Mouse (Mus musculus): ENCODE data around the gene Castor2. TPM values are rescaled to one million over a fixed set of nuclear protein-coding genes. Genes with fewer than 3 reads are reported as not detected.

Castor2 gene
- polyA plus RNA-seq, 1 experiment from 2014 or later, result 5.7 TPM

- Histone ChIP-seq H3K4me1 (ENCODE audit: control insufficient read depth, insufficient read depth, low read length) (no peaks in the 10 kb centered on the region), H3K36me3 (ENCODE audit: control insufficient read depth, insufficient read depth, low read length) (no peaks in the 10 kb centered on the region), H3K4me3 (ENCODE audit: low read depth, low read length) (no peak overlapping the region), H3K27me3 (ENCODE audit: control insufficient read depth, insufficient read depth, low read length) (no peaks in the 10 kb centered on the region), H3K9me3 (replicated peaks; ENCODE audit: control insufficient read depth, low read length) (no peaks in the 10 kb centered on the region; the same call in 1 of the 2 replicates), H3K4me2 (no peak overlapping the region), H3K27ac (ENCODE audit: low read depth, low read length) (no peak overlapping the region), H3K9ac (ENCODE audit: low read depth, low read length) (no peak overlapping the region)
- 76% methylated on average over 17 of the region's 17 CpGs for WGBS (ENCODE audit: insufficient replicate concordance)
- no peak for ATAC-seq (replicated peaks; ENCODE audit: insufficient number of reproducible peaks, low FRiP score, low TSS enrichment)
Measured at GRCm38 (mm10) chr5:134073512-134074041, 25.9 kb upstream of the Castor2 start.

GRCm38 (mm10) chr5:134074368-134074767 lies 25.1 kb upstream of the Castor2 start:
- no peak overlapping the region for H3K9ac ChIP-seq (ENCODE audit: low read depth, low read length)
- H3K4me3 ChIP-seq (ENCODE audit: low read depth, low read length), result no peak overlapping the region
- no peaks in the 10 kb centered on the region for H3K4me1 ChIP-seq (ENCODE audit: control insufficient read depth, insufficient read depth, low read length)
- no peaks in the 10 kb centered on the region for H3K27me3 ChIP-seq (ENCODE audit: control insufficient read depth, insufficient read depth, low read length)
- no peak overlapping the region for H3K4me2 ChIP-seq
- H3K9me3 ChIP-seq (replicated peaks; ENCODE audit: control insufficient read depth, low read length), result no peaks in the 10 kb centered on the region; the same call in 1 of the 2 replicates
- H3K36me3 ChIP-seq (ENCODE audit: control insufficient read depth, insufficient read depth, low read length), result no peaks in the 10 kb centered on the region
- H3K27ac ChIP-seq (ENCODE audit: low read depth, low read length), result no peak overlapping the region
- ATAC-seq (replicated peaks; ENCODE audit: insufficient number of reproducible peaks, low FRiP score, low TSS enrichment), result no peak

DNA sequence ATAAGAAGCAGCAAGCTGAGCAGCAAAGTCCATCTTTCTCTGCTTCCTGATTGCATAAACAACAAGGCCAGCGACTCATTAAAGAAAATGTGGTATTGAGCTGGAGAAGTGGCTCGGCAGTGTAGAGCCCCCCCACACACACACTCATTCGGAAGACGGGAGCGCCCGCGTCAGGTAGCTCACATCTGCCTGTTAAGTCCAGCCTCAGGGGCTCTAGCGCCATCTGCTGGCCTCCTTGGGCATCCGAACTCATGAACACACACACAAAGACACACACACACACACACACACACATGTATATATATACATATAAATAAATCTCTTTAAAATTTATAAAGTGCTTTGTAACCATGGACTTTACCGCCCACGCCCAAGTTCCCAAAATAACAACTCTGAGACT lies 23.3 kb upstream of the Castor2 start:
- Histone ChIP-seq H3K36me3 (ENCODE audit: control insufficient read depth, insufficient read depth, low read length) (no peaks in the 10 kb centered on the region), H3K4me3 (ENCODE audit: low read depth, low read length) (no peak overlapping the region)
- ATAC-seq (replicated peaks; ENCODE audit: insufficient number of reproducible peaks, low FRiP score, low TSS enrichment), result no peak

DNA sequence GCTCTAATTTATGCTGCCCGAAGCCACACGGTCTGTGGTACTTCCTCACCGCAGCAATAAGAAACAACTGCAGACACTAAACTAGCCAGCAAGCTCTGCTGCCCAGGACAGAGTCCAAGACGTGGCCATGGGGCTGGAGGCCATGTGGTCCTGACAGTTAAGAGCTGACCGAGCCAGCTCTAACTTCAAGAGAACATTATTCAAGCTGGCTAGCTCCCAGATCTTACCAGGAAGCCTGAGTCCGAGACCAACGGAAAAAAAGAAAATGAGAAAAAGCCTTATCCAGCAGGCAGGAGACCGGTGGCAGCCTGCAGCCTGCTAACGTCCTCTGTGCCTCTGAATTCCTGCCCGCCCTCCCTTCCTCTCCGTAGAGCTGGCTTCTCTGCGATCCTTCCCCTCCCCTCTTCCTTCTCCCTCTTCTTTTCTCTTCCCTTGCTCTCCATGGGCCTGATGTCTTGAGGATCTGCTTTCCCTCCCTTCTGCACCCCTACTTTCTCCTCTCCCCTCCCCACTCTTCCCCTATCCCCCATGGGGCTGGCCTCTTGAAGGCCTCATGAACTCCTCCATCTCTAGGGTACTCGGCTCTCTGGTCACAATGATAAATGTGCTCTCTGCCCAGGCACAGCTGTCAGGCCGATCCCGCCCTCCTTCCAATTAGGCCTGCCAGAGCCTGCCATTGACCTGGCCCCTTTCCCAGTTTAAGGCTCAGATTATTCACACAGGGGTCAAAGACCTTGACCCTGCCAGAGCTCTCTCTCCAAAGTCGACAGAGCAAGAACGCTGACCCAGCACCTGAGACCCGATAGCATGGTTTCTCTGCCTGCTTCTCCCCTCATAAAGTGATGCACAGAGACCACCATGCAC lies 18.6 kb upstream of the Castor2 start:
- Histone ChIP-seq H3K4me3 (ENCODE audit: low read depth, low read length) (no peak overlapping the region), H3K27ac (ENCODE audit: low read depth, low read length) (no peak overlapping the region), H3K36me3 (ENCODE audit: control insufficient read depth, insufficient read depth, low read length) (no peaks in the 10 kb centered on the region), H3K4me1 (ENCODE audit: control insufficient read depth, insufficient read depth, low read length) (0 out of 2 replicates have a peak, but pooled peaks cover 3% of the 10 kb centered on the region), H3K9ac (ENCODE audit: low read depth, low read length) (no peak overlapping the region), H3K4me2 (no peak overlapping the region), H3K9me3 (replicated peaks; ENCODE audit: control insufficient read depth, low read length) (no peaks in the 10 kb centered on the region), H3K27me3 (ENCODE audit: control insufficient read depth, insufficient read depth, low read length) (no peaks in the 10 kb centered on the region)
- 38% methylated on average over 18 of the region's 18 CpGs for WGBS (ENCODE audit: insufficient replicate concordance)
- ATAC-seq (replicated peaks; ENCODE audit: insufficient number of reproducible peaks, low FRiP score, low TSS enrichment), result no peak

More for the DNA sequence above, 23.3 kb upstream of the Castor2 start:
- no peak overlapping the region for H3K9ac ChIP-seq (ENCODE audit: low read depth, low read length)
- H3K4me1 ChIP-seq (ENCODE audit: control insufficient read depth, insufficient read depth, low read length), result 0 out of 2 replicates have a peak, but pooled peaks cover 1% of the 10 kb centered on the region
- no peaks in the 10 kb centered on the region for H3K9me3 ChIP-seq (replicated peaks; ENCODE audit: control insufficient read depth, low read length)
- 88% methylated on average over 11 of the region's 11 CpGs for whole genome bisulfite sequencing (ENCODE audit: insufficient replicate concordance)
- no peak overlapping the region for H3K4me2 ChIP-seq
- H3K27me3 ChIP-seq (ENCODE audit: control insufficient read depth, insufficient read depth, low read length), result no peaks in the 10 kb centered on the region
- H3K27ac ChIP-seq (ENCODE audit: low read depth, low read length), result no peak overlapping the region

- no peak overlapping the region for H3K27ac ChIP-seq (ENCODE audit: low read depth, low read length)
- H3K36me3 ChIP-seq (ENCODE audit: control insufficient read depth, insufficient read depth, low read length), result no peaks in the 10 kb centered on the region
- 0 out of 2 replicates have a peak, but pooled peaks cover 3% of the 10 kb centered on the region for H3K4me1 ChIP-seq (ENCODE audit: control insufficient read depth, insufficient read depth, low read length)
- 67% methylated on average over 4 of the region's 4 CpGs for WGBS (ENCODE audit: insufficient replicate concordance)
- no peak overlapping the region for H3K4me2 ChIP-seq
- H3K9me3 ChIP-seq (replicated peaks; ENCODE audit: control insufficient read depth, low read length), result no peaks in the 10 kb centered on the region
- H3K9ac ChIP-seq (ENCODE audit: low read depth, low read length), result no peak overlapping the region
- ATAC-seq (replicated peaks; ENCODE audit: insufficient number of reproducible peaks, low FRiP score, low TSS enrichment), result no peak
- H3K27me3 ChIP-seq (ENCODE audit: control insufficient read depth, insufficient read depth, low read length), result no peaks in the 10 kb centered on the region
- H3K4me3 ChIP-seq (ENCODE audit: low read depth, low read length), result no peak overlapping the region
Measured at GRCm38 (mm10) chr5:134085227-134085626, 14.3 kb upstream of the Castor2 start.

DNA sequence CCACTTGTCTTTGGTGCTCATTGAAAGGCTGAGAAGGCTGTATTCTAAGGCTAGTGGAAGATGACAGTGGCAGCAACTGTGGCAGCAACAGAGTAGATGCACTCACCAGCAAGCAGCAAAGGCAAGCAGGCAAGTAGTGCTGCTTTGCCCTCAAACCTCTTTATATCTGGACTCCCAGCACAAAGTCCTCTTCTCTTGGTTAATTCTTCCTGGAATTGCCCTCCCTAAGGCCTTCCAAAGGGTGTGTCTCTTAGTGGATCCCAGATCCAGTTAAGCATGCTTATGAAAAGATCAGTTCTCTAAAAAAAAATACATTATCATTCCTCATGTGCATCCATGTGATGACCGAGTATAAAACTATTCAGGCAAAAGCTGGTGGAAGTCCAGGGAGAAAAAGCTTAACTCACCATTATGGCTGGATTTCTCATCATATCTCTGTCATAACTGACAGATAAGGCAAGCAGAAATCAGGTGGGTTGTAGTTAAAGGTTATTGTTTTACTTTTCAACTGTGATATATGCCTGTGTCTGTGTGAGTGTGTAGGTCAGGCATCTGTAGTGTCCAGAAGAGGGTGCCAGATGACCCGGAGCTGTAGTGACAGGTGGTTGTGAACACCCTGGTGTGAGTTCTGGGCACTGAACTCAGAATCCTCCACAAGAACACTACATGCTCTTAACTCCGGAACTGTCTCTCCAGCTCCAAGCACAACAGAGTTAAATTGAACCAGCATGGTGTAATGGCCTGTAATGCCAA lies 13.4 kb upstream of the Castor2 start:
- Histone ChIP-seq H3K4me2 (no peak overlapping the region), H3K36me3 (ENCODE audit: control insufficient read depth, insufficient read depth, low read length) (no peaks in the 10 kb centered on the region), H3K9me3 (replicated peaks; ENCODE audit: control insufficient read depth, low read length) (no peaks in the 10 kb centered on the region), H3K27me3 (ENCODE audit: control insufficient read depth, insufficient read depth, low read length) (no peaks in the 10 kb centered on the region), H3K9ac (ENCODE audit: low read depth, low read length) (no peak overlapping the region), H3K27ac (ENCODE audit: low read depth, low read length) (no peak overlapping the region), H3K4me3 (ENCODE audit: low read depth, low read length) (no peak overlapping the region), H3K4me1 (ENCODE audit: control insufficient read depth, insufficient read depth, low read length) (0 out of 2 replicates have a peak, but pooled peaks cover 3% of the 10 kb centered on the region)
- 71% methylated on average over 3 of the region's 3 CpGs for WGBS (ENCODE audit: insufficient replicate concordance)
- ATAC-seq (replicated peaks; ENCODE audit: insufficient number of reproducible peaks, low FRiP score, low TSS enrichment), result no peak

- ATAC-seq (replicated peaks; ENCODE audit: insufficient number of reproducible peaks, low FRiP score, low TSS enrichment), result no peak
- WGBS (ENCODE audit: insufficient replicate concordance), result 56% methylated on average over 5 of the region's 5 CpGs
- Histone ChIP-seq H3K9ac (ENCODE audit: low read depth, low read length) (no peak overlapping the region), H3K4me2 (no peak overlapping the region), H3K36me3 (ENCODE audit: control insufficient read depth, insufficient read depth, low read length) (no peaks in the 10 kb centered on the region), H3K27ac (ENCODE audit: low read depth, low read length) (no peak overlapping the region), H3K9me3 (replicated peaks; ENCODE audit: control insufficient read depth, low read length) (0 out of 2 replicates have a peak, but pooled peaks cover 3% of the 10 kb centered on the region), H3K27me3 (ENCODE audit: control insufficient read depth, insufficient read depth, low read length) (no peaks in the 10 kb centered on the region), H3K4me1 (ENCODE audit: control insufficient read depth, insufficient read depth, low read length) (no peaks in the 10 kb centered on the region), H3K4me3 (ENCODE audit: low read depth, low read length) (no peak overlapping the region)
Measured at GRCm38 (mm10) chr5:134087211-134087610, 12.3 kb upstream of the Castor2 start.

GRCm38 (mm10) chr5:134095766-134096165 lies 3.7 kb upstream of the Castor2 start:
- no peak for ATAC-seq (replicated peaks; ENCODE audit: insufficient number of reproducible peaks, low FRiP score, low TSS enrichment)
- no peak overlapping the region for H3K4me3 ChIP-seq (ENCODE audit: low read depth, low read length)
- H3K36me3 ChIP-seq (ENCODE audit: control insufficient read depth, insufficient read depth, low read length), result no peaks in the 10 kb centered on the region
- peaks cover 6% of the 10 kb centered on the region for H3K4me1 ChIP-seq (ENCODE audit: control insufficient read depth, insufficient read depth, low read length)
- H3K9me3 ChIP-seq (replicated peaks; ENCODE audit: control insufficient read depth, low read length), result 0 out of 2 replicates have a peak, but pooled peaks cover 3% of the 10 kb centered on the region
- H3K27me3 ChIP-seq (ENCODE audit: control insufficient read depth, insufficient read depth, low read length), result no peaks in the 10 kb centered on the region
- no peak overlapping the region for H3K9ac ChIP-seq (ENCODE audit: low read depth, low read length)
- WGBS (ENCODE audit: insufficient replicate concordance), result 83% methylated on average over 2 of the region's 2 CpGs
- H3K27ac ChIP-seq (ENCODE audit: low read depth, low read length), result no peak overlapping the region
- H3K4me2 ChIP-seq, result no peak overlapping the region

All from heart, embryonic 11.5 days (tissue).